Mouse (Mus musculus): ENCODE results near the gene Obox6. TPM values are rescaled to one million over a fixed set of nuclear protein-coding genes. Genes with fewer than 3 reads are reported as not detected.

The Obox6 gene
- not detected for polyA plus RNA-seq (2014; fragmentation: Illumina TruSeq; extraction: RNeasy Lipid Tissue Mini Kit (QIAGEN cat#74804); ENCODE audit: low read depth, low replicate concordance)

GRCm38 (mm10) chr7:15839578-15839977, at the start of gene Obox6:
Gene Obox6, minus strand, starts transcription at chr7:15839678.

GRCm38 (mm10) chr7:15882317-15882716, 42.8 kb upstream of the Obox6 start, which contains the start of gene Crxos:
Gene Crxos, plus strand, starts transcription at chr7:15882617.

GRCm38 (mm10) chr7:15879756-15880155, 40.3 kb upstream of the Obox6 start, which contains the start of gene Crx:
Gene Crx, minus strand, starts transcription at chr7:15879968.

Other genes starting within 250 kb of the Obox6 start
- not detected for gene Obox3, start 199.8 kb downstream of the Obox6 start, polyA plus RNA-seq (2014; fragmentation: Illumina TruSeq; extraction: RNeasy Lipid Tissue Mini Kit (QIAGEN cat#74804); ENCODE audit: low read depth, low replicate concordance)
- gene Obox5, start 89.5 kb downstream of the Obox6 start, polyA plus RNA-seq (2014; fragmentation: Illumina TruSeq; extraction: RNeasy Lipid Tissue Mini Kit (QIAGEN cat#74804); ENCODE audit: low read depth, low replicate concordance): not detected
- not detected for gene Crx, start 40.3 kb upstream of the Obox6 start, polyA plus RNA-seq (2014; fragmentation: Illumina TruSeq; extraction: RNeasy Lipid Tissue Mini Kit (QIAGEN cat#74804); ENCODE audit: low read depth, low replicate concordance)
- not detected for gene Crxos, start 42.9 kb upstream of the Obox6 start, polyA plus RNA-seq (2014; fragmentation: Illumina TruSeq; extraction: RNeasy Lipid Tissue Mini Kit (QIAGEN cat#74804); ENCODE audit: low read depth, low replicate concordance)
- gene Selenow, start 82.7 kb upstream of the Obox6 start, polyA plus RNA-seq (2014; fragmentation: Illumina TruSeq; extraction: RNeasy Lipid Tissue Mini Kit (QIAGEN cat#74804); ENCODE audit: low read depth, low replicate concordance): 2.9 TPM
- gene Nop53, start 106.4 kb upstream of the Obox6 start, polyA plus RNA-seq (2014; fragmentation: Illumina TruSeq; extraction: RNeasy Lipid Tissue Mini Kit (QIAGEN cat#74804); ENCODE audit: low read depth, low replicate concordance): 10.2 TPM
- 6.9 TPM for gene Ehd2, start 127.9 kb upstream of the Obox6 start, polyA plus RNA-seq (2014; fragmentation: Illumina TruSeq; extraction: RNeasy Lipid Tissue Mini Kit (QIAGEN cat#74804); ENCODE audit: low read depth, low replicate concordance)
- gene Bicra, start 208.2 kb upstream of the Obox6 start, polyA plus RNA-seq (2014; fragmentation: Illumina TruSeq; extraction: RNeasy Lipid Tissue Mini Kit (QIAGEN cat#74804); ENCODE audit: low read depth, low replicate concordance): 0.28 TPM
- gene Zfp541, start 222.1 kb upstream of the Obox6 start, polyA plus RNA-seq (2014; fragmentation: Illumina TruSeq; extraction: RNeasy Lipid Tissue Mini Kit (QIAGEN cat#74804); ENCODE audit: low read depth, low replicate concordance): not detected